Mouse (Mus musculus): ENCODE results near the gene Foxn2.

Foxn2 gene

DNA sequence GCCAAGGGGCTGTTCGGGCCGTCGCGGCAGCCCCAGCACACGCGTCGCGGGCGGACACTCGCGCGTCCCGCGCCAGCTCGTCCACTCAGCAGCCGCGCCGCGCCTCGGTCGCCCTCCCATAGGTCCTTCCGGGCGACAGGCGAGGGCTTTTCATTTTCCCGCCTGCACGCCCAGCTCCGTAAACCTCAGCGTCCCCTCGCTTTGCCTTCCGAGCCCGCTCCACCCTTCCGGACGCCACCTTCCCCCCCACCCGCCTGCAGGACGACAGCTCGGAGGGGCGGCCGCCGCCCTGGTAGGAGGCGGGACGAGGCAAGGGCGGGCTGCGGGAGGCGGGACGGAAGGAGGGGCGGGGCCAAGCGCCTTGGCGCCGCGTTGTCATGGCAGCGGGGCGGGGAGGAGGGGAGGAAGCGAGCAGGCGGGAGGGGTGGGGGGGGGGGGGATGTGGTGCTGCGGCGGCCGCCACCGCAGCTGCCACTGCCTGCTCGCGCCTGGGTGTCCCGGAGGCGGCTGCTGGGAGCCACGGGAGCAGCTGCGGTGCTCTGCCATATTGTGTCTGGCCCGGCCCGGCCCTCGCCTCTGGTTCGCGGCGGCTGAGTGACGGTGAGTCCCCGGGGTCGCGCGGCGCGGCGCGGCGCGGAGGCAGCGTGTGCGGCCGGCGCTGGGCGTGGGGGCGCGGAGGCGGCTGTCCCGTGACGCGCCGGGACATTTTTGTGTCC lies at the start of gene Foxn2:
Gene Foxn2, plus strand, starts transcription at position 427 of the 716 bp plus-strand sequence.
- POLR2A ChIA-PET, result interaction anchor here (0.5 to 5.5 kb wide), 67 partner anchors 9 to 828 kb away, joined by 3 to 64 read pairs (median 4); partner anchors contain the start of genes Msh6 (in 2 of the 4) and Ppp1r21 (in 2 of the 4)

DNA sequence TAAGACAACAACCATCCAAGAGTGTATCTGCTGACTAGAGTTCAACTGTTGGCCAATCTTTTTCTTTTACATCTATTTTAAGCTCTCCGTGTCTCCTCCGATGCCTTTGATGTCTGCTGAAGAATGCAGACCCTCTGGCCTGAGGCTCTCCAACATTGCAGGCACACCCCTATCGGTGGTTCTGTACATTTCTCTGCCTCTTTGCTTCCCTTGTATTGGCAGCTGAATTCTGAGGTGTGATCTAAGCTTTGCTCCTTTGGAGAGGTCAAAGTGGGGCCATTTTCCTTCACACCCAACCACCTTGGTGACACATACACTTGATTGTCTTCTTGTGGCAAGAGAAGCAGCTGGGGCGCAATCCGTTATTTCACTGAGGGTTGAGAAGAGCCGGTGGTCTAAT lies 43.0 kb upstream of the Foxn2 start:
- ChIA-PET POLR2A (interaction anchor here in 1 of 4 experiments (0.6 kb wide), 1 partner anchor 1145 kb away, joined by 3 read pairs; no protein-coding TSS in a partner anchor), CTCF (no interaction called here)

More for the DNA sequence above, at the start of gene Foxn2:
- CTCF ChIA-PET, result interaction anchor here (0.6 to 1.0 kb wide), 8 partner anchors 100 to 838 kb away, joined by 3 to 5 read pairs (median 3); no protein-coding TSS in a partner anchor

DNA sequence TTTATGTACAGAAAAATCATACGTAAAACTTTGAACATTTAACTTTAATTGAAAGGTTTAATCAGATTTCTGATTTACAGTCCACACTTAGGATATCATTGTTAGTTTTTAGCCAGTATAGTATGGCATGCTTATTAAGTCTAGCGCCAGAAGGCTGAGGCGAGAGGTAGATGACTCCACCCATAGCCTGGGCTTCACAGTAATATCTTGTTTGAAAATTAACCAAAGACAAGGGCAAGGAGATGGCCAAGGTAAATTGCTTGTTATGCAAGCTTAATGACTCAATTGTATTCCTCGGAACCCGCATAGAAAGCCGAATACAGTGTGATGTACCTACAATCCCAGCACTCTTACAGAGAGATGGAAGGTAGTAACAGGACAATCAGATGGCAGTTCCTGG lies 42.4 kb upstream of the Foxn2 start:
- ChIA-PET POLR2A (interaction anchor here in 1 of 4 experiments (0.5 kb wide), 1 partner anchor 112 kb away, joined by 3 read pairs; no protein-coding TSS in a partner anchor), CTCF (no interaction called here)

DNA sequence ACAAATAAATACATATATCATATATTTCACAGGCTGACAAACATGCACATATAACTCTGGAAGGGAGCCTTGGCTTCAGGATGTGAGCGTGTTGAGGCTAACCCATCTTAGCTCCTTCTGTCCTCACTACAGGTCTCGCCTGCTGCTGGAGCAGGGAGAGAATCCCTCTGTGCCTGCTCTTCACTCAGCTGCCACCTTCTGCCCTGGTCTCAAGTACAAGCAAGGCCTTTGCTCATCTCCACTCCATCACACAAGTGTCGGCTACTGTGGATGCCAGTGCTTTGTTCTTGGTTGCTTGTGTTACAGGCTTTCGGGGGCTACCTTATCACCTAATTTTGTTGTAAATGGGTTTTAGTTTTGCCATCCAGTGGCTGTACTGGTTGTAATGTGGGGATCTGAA lies 41.7 kb upstream of the Foxn2 start:
- ChIA-PET POLR2A (interaction anchor here in 1 of 4 experiments (0.5 kb wide), 1 partner anchor 111 kb away, joined by 3 read pairs; no protein-coding TSS in a partner anchor), CTCF (no interaction called here)

GRCm38 (mm10) chr17:88400122-88400521 lies 40.4 kb upstream of the Foxn2 start:
- ChIA-PET POLR2A (interaction anchor here in 1 of 4 experiments (1.6 kb wide), 1 partner anchor 277 kb away, joined by 4 read pairs; no protein-coding TSS in a partner anchor), CTCF (interaction anchor here in 1 of 4 experiments (0.6 to 1.0 kb wide), 2 partner anchors 74 to 84 kb away, joined by 3 read pairs; no protein-coding TSS in a partner anchor)

DNA sequence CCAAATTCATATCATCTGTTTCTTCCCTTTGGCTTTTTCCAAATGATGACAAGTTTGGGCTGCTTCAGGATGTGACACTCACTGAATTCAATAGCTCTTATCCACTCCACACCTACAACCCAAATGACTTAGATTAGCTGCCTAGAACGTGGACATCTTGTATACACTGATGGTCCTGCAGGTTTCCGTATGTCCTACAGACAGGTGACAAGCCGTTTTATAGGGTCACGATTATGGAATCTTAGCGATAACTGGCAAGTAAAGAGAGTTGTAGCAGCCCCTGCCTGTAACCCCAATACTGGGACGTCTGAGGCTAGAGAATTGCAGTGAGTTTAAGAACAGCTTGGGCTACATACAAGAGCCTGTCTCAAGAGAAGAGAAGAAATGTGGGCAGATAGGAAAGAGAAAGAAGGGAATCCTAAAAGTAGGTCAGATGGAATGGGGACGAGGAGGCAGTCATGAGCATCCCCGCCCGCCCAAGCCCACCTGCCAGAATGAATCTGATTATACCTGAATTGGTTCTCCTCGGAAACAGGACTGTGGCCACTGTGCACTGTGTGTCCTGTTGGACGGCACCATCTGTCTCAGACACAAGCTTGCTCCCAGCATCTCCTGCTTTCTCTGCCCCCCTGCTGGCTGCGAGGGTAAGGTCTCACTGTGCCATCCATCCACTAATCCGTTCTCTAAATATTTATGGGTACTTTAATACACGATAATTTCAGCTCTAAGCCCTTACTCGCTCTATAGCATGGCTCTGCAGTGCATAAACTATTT lies 39.6 kb upstream of the Foxn2 start:
- ChIA-PET CTCF (interaction anchor here in 1 of 4 experiments (0.6 to 1.0 kb wide), 2 partner anchors 75 to 85 kb away, joined by 3 read pairs; no protein-coding TSS in a partner anchor), POLR2A (interaction anchor here in 1 of 4 experiments (0.6 to 1.6 kb wide), 2 partner anchors 70 to 278 kb away, joined by 3 to 4 read pairs; no protein-coding TSS in a partner anchor)

DNA sequence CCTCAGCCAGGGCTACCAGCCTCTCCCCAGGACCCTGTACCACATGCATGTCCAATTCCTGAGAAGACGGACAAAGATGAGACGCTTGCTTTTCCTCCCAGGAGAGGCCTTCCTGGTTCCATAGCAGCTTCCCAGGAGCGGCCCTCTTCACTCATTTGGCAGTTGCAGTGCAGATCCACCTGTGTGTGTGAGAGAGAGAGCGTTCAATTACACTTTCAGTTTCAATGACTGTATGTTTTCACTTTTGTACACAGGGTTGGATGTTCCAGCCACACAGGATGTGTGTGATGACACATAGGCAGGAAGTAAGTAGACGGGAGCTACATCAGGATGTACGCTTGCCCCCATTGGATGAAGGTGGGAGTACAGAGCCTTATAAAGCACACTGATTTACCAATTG lies 37.2 kb upstream of the Foxn2 start:
- POLR2A ChIA-PET, result interaction anchor here in 3 of 4 experiments (0.6 to 2.5 kb wide), 13 partner anchors 10 to 147 kb away, joined by 3 to 11 read pairs (median 3); partner anchors contain the start of gene Foxn2 (in 3 of the 3)
- CTCF ChIA-PET, result interaction anchor here in 1 of 4 experiments (0.5 kb wide), 1 partner anchor 123 kb away, joined by 3 read pairs; no protein-coding TSS in a partner anchor

DNA sequence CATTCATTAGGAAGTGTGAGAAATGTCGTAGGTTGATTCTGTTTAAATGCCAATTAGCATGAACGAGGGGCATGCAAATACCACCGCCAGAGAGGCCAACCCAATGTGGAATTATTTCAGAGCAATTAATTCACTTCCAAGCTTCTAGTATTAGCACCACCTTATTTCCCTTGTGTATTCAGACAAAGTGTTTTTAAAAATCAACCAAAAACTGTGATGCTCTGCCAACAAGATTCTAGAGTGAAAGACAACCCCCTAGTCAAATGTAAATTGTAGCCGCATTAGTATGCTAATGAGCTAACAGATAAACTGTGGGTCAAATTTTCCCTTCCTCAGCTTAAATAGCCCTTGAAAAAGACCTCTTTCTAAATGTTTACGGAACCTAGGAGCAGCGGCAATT lies 36.0 kb upstream of the Foxn2 start:
- POLR2A ChIA-PET, result interaction anchor here in 2 of 4 experiments (0.7 to 2.5 kb wide), 14 partner anchors 9 to 431 kb away, joined by 3 to 11 read pairs (median 5); partner anchors contain the start of gene Foxn2 (in 2 of the 2)
- CTCF ChIA-PET, result interaction anchor here (0.6 to 2.0 kb wide), 6 partner anchors 63 to 152 kb away, joined by 3 to 12 read pairs (median 4); no protein-coding TSS in a partner anchor

- ChIA-PET CTCF (interaction anchor here (0.6 to 2.0 kb wide), 9 partner anchors 26 to 374 kb away, joined by 3 to 12 read pairs (median 3); no protein-coding TSS in a partner anchor), POLR2A (interaction anchor here in 3 of 4 experiments (0.6 to 2.5 kb wide), 15 partner anchors 8 to 883 kb away, joined by 3 to 11 read pairs (median 5); partner anchors contain the start of gene Foxn2 (in 2 of the 3))
Observed at GRCm38 (mm10) chr17:88405076-88405475, 35.4 kb upstream of the Foxn2 start.

DNA sequence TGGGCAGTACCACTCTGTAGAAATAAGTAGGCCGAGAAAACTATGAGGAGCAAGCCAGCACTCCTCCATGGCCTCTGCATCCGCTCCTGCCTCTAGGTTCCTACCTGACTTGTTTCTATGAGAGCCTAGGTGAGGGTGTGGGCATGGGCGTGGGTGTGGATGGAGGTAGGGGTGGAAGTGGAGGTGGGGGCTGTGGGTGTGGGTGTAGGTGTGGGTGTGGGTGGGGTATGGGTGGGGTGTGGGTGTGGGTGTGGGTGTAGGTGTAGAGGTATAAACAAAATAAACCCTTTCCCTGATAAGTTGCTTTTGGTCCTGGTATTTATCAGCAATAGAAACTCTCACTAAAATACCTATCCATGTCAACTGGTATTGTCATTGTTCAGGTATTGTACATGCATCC lies 30.8 kb upstream of the Foxn2 start:
- CTCF ChIA-PET, result no interaction called here
- POLR2A ChIA-PET, result no interaction called here

- POLR2A ChIA-PET, result interaction anchor here in 1 of 4 experiments (0.9 to 1.1 kb wide), 2 partner anchors 9 to 10 kb away, joined by 3 read pairs; no protein-coding TSS in a partner anchor
- CTCF ChIA-PET, result no interaction called here
Observed at GRCm38 (mm10) chr17:88413155-88413836, 27.2 kb upstream of the Foxn2 start.

GRCm38 (mm10) chr17:88420426-88420825 lies 20.1 kb upstream of the Foxn2 start:
- CTCF ChIA-PET, result no interaction called here
- POLR2A ChIA-PET, result no interaction called here

- CTCF ChIA-PET, result no interaction called here
Observed at GRCm38 (mm10) chr17:88421246-88421645, 19.3 kb upstream of the Foxn2 start.

DNA sequence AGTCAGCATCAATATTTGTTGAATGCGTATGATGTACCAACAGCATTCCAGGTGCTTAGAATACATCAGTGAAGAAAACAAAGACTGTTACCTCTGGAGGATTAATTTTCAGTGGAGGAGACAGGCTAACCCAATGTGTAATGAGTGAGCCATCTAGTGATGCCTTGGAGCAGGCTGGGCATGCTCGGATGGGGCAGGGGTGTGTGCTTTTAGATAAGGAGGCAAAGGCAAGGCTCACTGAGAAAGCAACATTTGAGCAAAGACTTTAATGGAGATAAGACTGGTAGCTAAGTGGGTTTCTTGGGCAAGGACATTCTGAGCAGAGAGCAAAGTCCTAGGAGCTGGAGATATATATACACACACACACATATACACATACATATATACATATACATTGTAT lies 9.8 kb upstream of the Foxn2 start:
- CTCF ChIA-PET, result interaction anchor here in 1 of 4 experiments (0.7 kb wide), 1 partner anchor 1888 kb away, joined by 3 read pairs; no protein-coding TSS in a partner anchor
- POLR2A ChIA-PET, result interaction anchor here in 3 of 4 experiments (0.7 to 3.1 kb wide), 5 partner anchors 9 to 163 kb away, joined by 3 to 18 read pairs (median 3); partner anchors contain the start of gene Foxn2 (in 1 of the 3)

More at GRCm38 (mm10) chr17:88421246-88421645, 19.3 kb upstream of the Foxn2 start:
- POLR2A ChIA-PET, result interaction anchor here in 1 of 4 experiments (1.3 kb wide), 1 partner anchor 11 kb away, joined by 3 read pairs; no protein-coding TSS in a partner anchor

DNA sequence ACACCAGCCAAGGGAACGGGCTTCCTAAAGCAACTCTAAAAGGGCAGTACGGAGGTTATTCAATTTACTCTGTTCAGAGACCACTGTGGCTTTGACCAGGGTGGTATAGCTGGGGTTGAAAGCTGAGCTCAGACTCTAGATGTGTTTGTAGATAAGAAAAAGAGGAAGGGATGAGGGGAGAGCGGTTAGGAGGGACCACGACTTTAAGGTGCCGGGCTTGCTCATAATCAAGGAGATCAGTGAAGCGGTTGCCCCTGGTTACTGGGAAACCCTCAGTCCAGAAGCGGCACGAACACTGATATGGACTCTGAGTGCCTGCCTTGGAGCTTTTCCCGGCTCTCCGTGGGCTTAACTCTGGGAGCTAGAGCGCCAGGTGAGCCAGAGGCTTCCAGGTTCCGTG lies 9.0 kb upstream of the Foxn2 start:
- ChIA-PET CTCF (interaction anchor here in 1 of 4 experiments (0.6 kb wide), 1 partner anchor 26 kb away, joined by 3 read pairs; no protein-coding TSS in a partner anchor), POLR2A (interaction anchor here in 3 of 4 experiments (0.7 to 3.1 kb wide), 14 partner anchors 9 to 176 kb away, joined by 3 to 18 read pairs (median 4); partner anchors contain the start of gene Foxn2 (in 2 of the 3))

GRCm38 (mm10) chr17:88431987-88432386 lies 8.5 kb upstream of the Foxn2 start:
- ChIA-PET CTCF (no interaction called here), POLR2A (interaction anchor here in 2 of 4 experiments (0.6 to 3.1 kb wide), 16 partner anchors 8 to 194 kb away, joined by 3 to 18 read pairs (median 4); partner anchors contain the start of gene Foxn2 (in 2 of the 2))

DNA sequence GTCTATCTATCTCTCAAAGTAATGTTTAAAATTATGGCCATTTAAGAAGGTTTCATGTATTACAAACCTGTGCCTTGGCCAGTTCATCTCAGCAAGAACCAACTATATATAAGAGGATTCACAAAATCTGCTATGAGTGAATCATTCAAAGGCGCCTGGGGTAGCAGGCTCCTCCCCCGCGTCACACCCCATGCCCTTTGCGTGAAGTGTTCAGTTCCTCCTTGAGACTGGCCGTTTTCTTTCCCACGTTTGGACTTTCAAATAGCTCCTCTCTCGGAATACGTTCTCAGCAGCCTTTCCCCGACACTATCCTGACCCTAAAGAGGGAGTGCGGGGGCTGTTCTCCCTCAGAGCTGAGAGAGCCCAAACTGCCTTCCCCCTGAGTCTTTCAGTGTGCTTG lies 5.2 kb upstream of the Foxn2 start:
- ChIA-PET CTCF (no interaction called here), POLR2A (interaction anchor here in 3 of 4 experiments (0.6 to 2.5 kb wide), 9 partner anchors 9 to 462 kb away, joined by 3 to 9 read pairs (median 4); no protein-coding TSS in a partner anchor)
